ENCODE assay signal across 8 mouse cellular contexts in the genomic region with DNA sequence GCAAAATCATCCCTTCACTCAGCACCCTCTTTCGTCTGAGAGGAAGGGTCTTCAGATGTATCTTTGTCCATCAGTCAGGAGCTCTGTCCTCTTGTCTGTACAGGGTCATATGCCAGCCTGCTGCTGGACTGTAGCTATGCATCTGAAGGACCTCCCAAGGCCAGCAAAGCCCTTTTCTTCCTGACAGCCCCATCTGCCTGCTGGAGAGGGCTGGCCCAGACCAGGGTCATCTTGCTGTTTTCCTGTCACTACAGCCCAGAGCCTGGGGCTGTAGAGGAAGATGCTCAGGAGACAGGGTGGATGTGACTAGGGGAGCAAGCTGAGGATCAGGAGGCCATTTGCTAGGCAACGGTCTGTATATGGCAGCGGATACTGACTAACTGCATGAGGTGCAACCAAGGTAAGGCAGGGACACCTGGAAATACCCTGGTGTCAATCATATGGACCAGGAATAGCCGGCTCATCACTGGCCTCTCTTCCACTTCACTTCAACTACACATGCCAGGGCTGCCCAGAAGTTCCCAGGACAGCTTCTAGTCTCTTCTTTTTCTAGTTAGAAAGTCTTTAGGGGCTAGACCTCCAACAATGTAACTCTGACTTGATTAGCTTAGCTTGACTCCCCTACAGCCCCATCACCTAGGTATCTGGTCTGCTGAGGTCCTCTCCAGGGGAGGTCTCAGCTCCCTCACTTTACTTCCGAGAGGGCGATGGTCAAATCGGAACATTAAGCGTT. TPM values are rescaled to one million over a fixed set of nuclear protein-coding genes. Genes with fewer than 3 reads are reported as not detected.
DNase-seq lines count a peak whose midpoint lies in the region; ATAC-seq and TF ChIP-seq lines count a peak whose summit lies in the region.

No protein-coding gene starts in this region.

- peak overlapping the region; percentile 88 for H3K4me2 ChIP-seq in limb, embryonic 14.5 days (replicated peaks; ENCODE audit: low read depth, low read length, severe bottlenecking)

- TF ChIP-seq POLR2A in cerebellum, adult 2 months (IDR thresholded peaks at IDR 0.05; ENCODE audit: borderline replicate concordance, insufficient read depth, low read length) = peak; percentile 26; the same call in 1 of the 2 replicates
- TF ChIP-seq POLR2A in thymus, adult 2 months (IDR thresholded peaks at IDR 0.05; ENCODE audit: control insufficient read depth, extremely low read depth, insufficient read depth, low read length, poor library complexity) = no peak
- no peak for TF ChIP-seq POLR2A in limb, embryonic 14.5 days (IDR thresholded peaks at IDR 0.05; ENCODE audit: borderline replicate concordance, extremely low read depth, insufficient read depth, insufficient read length)

- peaks cover 6% of the 10 kb centered on the region for H3K36me3 ChIP-seq in thymus, adult 2 months (ENCODE audit: control insufficient read depth, insufficient read depth, low read length)
- H3K36me3 ChIP-seq in limb, embryonic 14.5 days (ENCODE audit: control insufficient read depth, insufficient read depth, low read length) = peaks cover 20% of the 10 kb centered on the region

- no peak for TF ChIP-seq CTCF in cerebellum, adult 2 months (IDR thresholded peaks at IDR 0.05; ENCODE audit: borderline replicate concordance, insufficient read depth, low read depth, low read length)
- TF ChIP-seq CTCF in thymus, adult 2 months (IDR thresholded peaks at IDR 0.05; ENCODE audit: borderline replicate concordance, control insufficient read depth, extremely low read depth, insufficient read depth, low read length, poor library complexity) = no peak

- peak; percentile 54 to 64 for DNase-seq in cerebellum, adult 2 months
- no peak for DNase-seq in thymus, adult 2 months
- DNase-seq in thymus, adult 18-20 months = no peak
- DNase-seq in limb, embryonic 14.5 days (ENCODE audit: low spot score) = no peak
- DNase-seq in urinary bladder, postnatal 25 days (ENCODE audit: low spot score) = no peak
- no peak for DNase-seq in left cerebral cortex, adult 9 months (ENCODE audit: low spot score in 2 of 2)
- no peak for DNase-seq in embryo, embryonic 9.5 days (ENCODE audit: extremely low spot score)

- WGBS in cerebellum, adult 2 months = 4% methylated on average over 8 of the region's 8 CpGs
- WGBS in thymus, adult 2 months = 25% methylated on average over 8 of the region's 8 CpGs
- WGBS in limb, embryonic 14.5 days = 20% methylated on average over 8 of the region's 8 CpGs

- no peaks in the 10 kb centered on the region for H3K9me3 ChIP-seq in limb, embryonic 14.5 days (ENCODE audit: control insufficient read depth, low read length)

- peak overlapping the region; percentile 90 for H3K27ac ChIP-seq in cerebellum, adult 2 months (ENCODE audit: insufficient read depth, low read length)
- peak overlapping the region; percentile 98 for H3K27ac ChIP-seq in thymus, adult 2 months (ENCODE audit: control insufficient read depth, insufficient read depth, low read length)
- H3K27ac ChIP-seq in limb, embryonic 14.5 days (replicated peaks; ENCODE audit: low read depth, low read length) = peak overlapping the region; percentile 83; the same call in 1 of the 2 replicates

- no peaks in the 10 kb centered on the region for H3K27me3 ChIP-seq in cerebellum, adult 2 months (ENCODE audit: control insufficient read depth, insufficient read depth, low read length)
- H3K27me3 ChIP-seq in thymus, adult 2 months (ENCODE audit: control insufficient read depth, insufficient read depth, low read length) = no peaks in the 10 kb centered on the region
- H3K27me3 ChIP-seq in limb, embryonic 14.5 days (ENCODE audit: control insufficient read depth, insufficient read depth, low read length) = no peaks in the 10 kb centered on the region

- H3K4me3 ChIP-seq in cerebellum, adult 2 months (replicated peaks; ENCODE audit: insufficient read depth, low read depth, low read length) = peak overlapping the region; percentile 98
- H3K4me3 ChIP-seq in thymus, adult 2 months (ENCODE audit: control insufficient read depth, insufficient read depth, low read length) = peak overlapping the region; percentile 80
- H3K4me3 ChIP-seq in limb, embryonic 14.5 days (replicated peaks; ENCODE audit: low read length) = peak overlapping the region; percentile 60

- peaks cover 18% of the 10 kb centered on the region for H3K4me1 ChIP-seq in cerebellum, adult 2 months (ENCODE audit: control insufficient read depth, insufficient read depth, low read length)
- H3K4me1 ChIP-seq in thymus, adult 2 months (replicated peaks; ENCODE audit: control insufficient read depth, insufficient read depth, low read length) = peaks cover 36% of the 10 kb centered on the region
- H3K4me1 ChIP-seq in limb, embryonic 14.5 days (ENCODE audit: control insufficient read depth, insufficient read depth, low read length) = peaks cover 25% of the 10 kb centered on the region

- peak overlapping the region; percentile 76 for H3K9ac ChIP-seq in limb, embryonic 14.5 days (ENCODE audit: low read depth, low read length, severe bottlenecking)

- ATAC-seq in cerebellum, adult (ENCODE audit: insufficient number of reproducible peaks, low FRiP score, low TSS enrichment) = no peak
- ATAC-seq in limb, embryonic 14.5 days (ENCODE audit: low FRiP score, low read depth) = no peak

RNA-seq across cellular contexts. Expression of a gene that starts 0.8 kb away (rescaled TPM):
- 184 and 201 TPM in 2 replicates for polyA plus RNA-seq in cerebellum, adult 2 months (2012; rRNA removed)
- 34.8 and 35.3 TPM in 2 replicates for polyA plus RNA-seq in thymus, adult 2 months (2012; rRNA removed)
- polyA plus RNA-seq in limb, embryonic 14.5 days (2012; rRNA removed) = 34.7 and 51.0 TPM in 2 replicates
- polyA plus RNA-seq in limb, embryonic 14.5 days (2014; fragmentation: Nextera tagmentation; extraction: Ambion mirVana) = 42.8 and 45.7 TPM in 2 replicates

RNA-seq across cellular contexts. Expression of a gene that starts 4.1 kb away (rescaled TPM):
- polyA plus RNA-seq in cerebellum, adult 2 months (2012; rRNA removed) = 37.1 and 40.6 TPM in 2 replicates
- 73.8 and 78.8 TPM in 2 replicates for polyA plus RNA-seq in thymus, adult 2 months (2012; rRNA removed)
- 28.6 and 35.5 TPM in 2 replicates for polyA plus RNA-seq in limb, embryonic 14.5 days (2012; rRNA removed)
- polyA plus RNA-seq in limb, embryonic 14.5 days (2014; fragmentation: Nextera tagmentation; extraction: Ambion mirVana) = 23.2 and 28.6 TPM in 2 replicates

RNA-seq across cellular contexts. Expression of a gene that starts 8.9 kb away (rescaled TPM):
- 8.8 and 10.6 TPM in 2 replicates for polyA plus RNA-seq in cerebellum, adult 2 months (2012; rRNA removed)
- 4.9 and 7.0 TPM in 2 replicates for polyA plus RNA-seq in thymus, adult 2 months (2012; rRNA removed)
- polyA plus RNA-seq in limb, embryonic 14.5 days (2012; rRNA removed) = 3.0 and 5.2 TPM in 2 replicates
- polyA plus RNA-seq in limb, embryonic 14.5 days (2014; fragmentation: Nextera tagmentation; extraction: Ambion mirVana) = 2.5 and 3.4 TPM in 2 replicates

RNA-seq across cellular contexts. Expression of a gene that starts 17.9 kb away (rescaled TPM):
- polyA plus RNA-seq in cerebellum, adult 2 months (2012; rRNA removed) = 40.0 and 40.6 TPM in 2 replicates
- polyA plus RNA-seq in thymus, adult 2 months (2012; rRNA removed) = 70.1 and 70.8 TPM in 2 replicates
- polyA plus RNA-seq in limb, embryonic 14.5 days (2012; rRNA removed) = 80.3 and 82.6 TPM in 2 replicates
- polyA plus RNA-seq in limb, embryonic 14.5 days (2014; fragmentation: Nextera tagmentation; extraction: Ambion mirVana) = 108 and 112 TPM in 2 replicates

RNA-seq across cellular contexts. Expression of a gene that starts 22.5 kb away (rescaled TPM):
- 143 and 144 TPM in 2 replicates for polyA plus RNA-seq in cerebellum, adult 2 months (2012; rRNA removed)
- polyA plus RNA-seq in thymus, adult 2 months (2012; rRNA removed) = 243 and 257 TPM in 2 replicates
- polyA plus RNA-seq in limb, embryonic 14.5 days (2012; rRNA removed) = 166 and 179 TPM in 2 replicates
- polyA plus RNA-seq in limb, embryonic 14.5 days (2014; fragmentation: Nextera tagmentation; extraction: Ambion mirVana) = 191 and 193 TPM in 2 replicates

Comparison
In these comparisons a context has a peak if more than half of its experiments do, and no peak if none do; other contexts are left out.
1. DNase-seq: peak in cerebellum, adult 2 months (2 of 2); none in thymus, adult 2 months (single experiment), thymus, adult 18-20 months (0 of 2), limb, embryonic 14.5 days (single experiment), urinary bladder, postnatal 25 days (single experiment), left cerebral cortex, adult 9 months (0 of 2) and embryo, embryonic 9.5 days (single experiment).
2. Peak in every context shown above with its lines, with median percentiles within 50 percentile points of each other: H3K27ac ChIP-seq and H3K4me3 ChIP-seq.